Mouse (Mus musculus): ENCODE measurements around the gene Pdpk1. TPM values are rescaled to one million over a fixed set of nuclear protein-coding genes. Genes with fewer than 3 reads are reported as not detected.

The Pdpk1 gene
- 10 to 100 TPM; 45.0 to 46.1 TPM for total RNA-seq (2021)

- intact Hi-C loops (cut with DNase I): loop anchor here (5.0 kb wide), 2 partner anchors 156 to 241 kb away; no protein-coding TSS in a partner anchor
- DNase-seq (ENCODE audit: low spot score): no peak
Observed at GRCm38 (mm10) chr17:24150824-24151223, at the start of gene Pdpk1. TSS of gene Pdpk1 (minus strand) at chr17:24150924.

GRCm38 (mm10) chr17:24199741-24200140 is 49.0 kb upstream of the Pdpk1 start:
- no peak for DNase-seq (ENCODE audit: low spot score)
- intact Hi-C loops (cut with DNase I): no loop called here

GRCm38 (mm10) chr17:24199252-24199651 is 48.5 kb upstream of the Pdpk1 start:
- DNase-seq (ENCODE audit: low spot score): no peak
- intact Hi-C loops (cut with DNase I): no loop called here

- intact Hi-C loops (cut with DNase I): no loop called here
- DNase-seq (ENCODE audit: low spot score): no peak
Observed at GRCm38 (mm10) chr17:24197032-24197824, 46.5 kb upstream of the Pdpk1 start.

- intact Hi-C loops (cut with DNase I): no loop called here
- DNase-seq (ENCODE audit: low spot score): no peak
Observed at GRCm38 (mm10) chr17:24195349-24195748, 44.6 kb upstream of the Pdpk1 start.

GRCm38 (mm10) chr17:24193769-24194168 is 43.0 kb upstream of the Pdpk1 start:
- DNase-seq (ENCODE audit: low spot score): no peak
- intact Hi-C loops (cut with DNase I): no loop called here

GRCm38 (mm10) chr17:24193268-24193667 is 42.5 kb upstream of the Pdpk1 start:
- no peak for DNase-seq (ENCODE audit: low spot score)
- intact Hi-C loops (cut with DNase I): no loop called here

- no peak for DNase-seq (ENCODE audit: low spot score)
- intact Hi-C loops (cut with DNase I): no loop called here
Observed at GRCm38 (mm10) chr17:24192848-24193247, 42.1 kb upstream of the Pdpk1 start.

GRCm38 (mm10) chr17:24191481-24191880 is 40.8 kb upstream of the Pdpk1 start:
- no peak for DNase-seq (ENCODE audit: low spot score)
- intact Hi-C loops (cut with DNase I): no loop called here

GRCm38 (mm10) chr17:24190934-24191333 is 40.2 kb upstream of the Pdpk1 start:
- no peak for DNase-seq (ENCODE audit: low spot score)

GRCm38 (mm10) chr17:24174259-24174658 is 23.5 kb upstream of the Pdpk1 start:
- no peak for DNase-seq (ENCODE audit: low spot score)
- intact Hi-C loops (cut with DNase I): loop anchor here (5.0 kb wide), 1 partner anchor 78 kb away; the partner anchor contains the start of gene Ccnf

More at GRCm38 (mm10) chr17:24190934-24191333, 40.2 kb upstream of the Pdpk1 start:
- intact Hi-C loops (cut with DNase I): no loop called here

- intact Hi-C loops (cut with DNase I): loop anchor here (1.0 to 5.0 kb wide), 4 partner anchors 79 to 217 kb away; partner anchors contain the start of genes Abca17, Abca3 and Ccnf
- no peak for DNase-seq (ENCODE audit: low spot score)
Observed at GRCm38 (mm10) chr17:24173423-24173822, 22.7 kb upstream of the Pdpk1 start.

GRCm38 (mm10) chr17:24171738-24172137 is 21.0 kb upstream of the Pdpk1 start:
- intact Hi-C loops (cut with DNase I): loop anchor here (2.0 to 5.0 kb wide), 4 partner anchors 33 to 219 kb away; partner anchors contain the start of genes Abca17, Abca3, Ccnf and Tbc1d24
- no peak for DNase-seq (ENCODE audit: low spot score)

- DNase-seq (ENCODE audit: low spot score): no peak
- intact Hi-C loops (cut with DNase I): loop anchor here (2.0 to 5.0 kb wide), 2 partner anchors 34 to 82 kb away; partner anchors contain the start of genes Ccnf and Tbc1d24
Observed at GRCm38 (mm10) chr17:24170729-24171128, 20.0 kb upstream of the Pdpk1 start.

- intact Hi-C loops (cut with DNase I): loop anchor here (2.0 to 5.0 kb wide), 2 partner anchors 35 to 82 kb away; partner anchors contain the start of genes Ccnf and Tbc1d24
Observed at GRCm38 (mm10) chr17:24170125-24170524, 19.4 kb upstream of the Pdpk1 start.

GRCm38 (mm10) chr17:24169317-24170065 is 18.8 kb upstream of the Pdpk1 start, which contains the start of gene Atp6v0c:
TSS of gene Atp6v0c (minus strand) at chr17:24169702.
- peak; percentile 88 for DNase-seq (ENCODE audit: low spot score)
- intact Hi-C loops (cut with DNase I): loop anchor here (2.0 to 5.0 kb wide), 2 partner anchors 35 to 83 kb away; partner anchors contain the start of genes Ccnf and Tbc1d24

More at GRCm38 (mm10) chr17:24170125-24170524, 19.4 kb upstream of the Pdpk1 start:
- no peak for DNase-seq (ENCODE audit: low spot score)

GRCm38 (mm10) chr17:24168590-24169277 is 18.0 kb upstream of the Pdpk1 start:
- DNase-seq (ENCODE audit: low spot score): peak; percentile 22
- intact Hi-C loops (cut with DNase I): no loop called here

GRCm38 (mm10) chr17:24167891-24168505 is 17.3 kb upstream of the Pdpk1 start:
- DNase-seq (ENCODE audit: low spot score): no peak
- intact Hi-C loops (cut with DNase I): no loop called here

- intact Hi-C loops (cut with DNase I): no loop called here
- DNase-seq (ENCODE audit: low spot score): no peak
Observed at GRCm38 (mm10) chr17:24167120-24167519, 16.4 kb upstream of the Pdpk1 start.
